Mouse (Mus musculus) CD4-positive, CD25-positive, alpha-beta regulatory T cell, adult 2 months (primary cell): Measurements from ENCODE around the gene Cox7b2.
A peak's percentile ranks its signal among the peaks of the same experiment; 100 is the strongest.
"Not testable (repeated sequence)": the region's sequence is repeated elsewhere in the genome, so short reads cannot be mapped to it uniquely, and the experiment has no call there.

Experiments
- DNase-seq: peaks from one replicate; pipeline ENCODE4 v3.0.0-alpha.2; 2012; ENCODE audit warnings: low read depth, low spot score

Gene Cox7b2

GRCm38 (mm10) chr5:71548079-71548478, at the start of gene Cox7b2:
Gene Cox7b2, minus strand, starts transcription at chr5:71548205.
- no peak for DNase-seq

DNA sequence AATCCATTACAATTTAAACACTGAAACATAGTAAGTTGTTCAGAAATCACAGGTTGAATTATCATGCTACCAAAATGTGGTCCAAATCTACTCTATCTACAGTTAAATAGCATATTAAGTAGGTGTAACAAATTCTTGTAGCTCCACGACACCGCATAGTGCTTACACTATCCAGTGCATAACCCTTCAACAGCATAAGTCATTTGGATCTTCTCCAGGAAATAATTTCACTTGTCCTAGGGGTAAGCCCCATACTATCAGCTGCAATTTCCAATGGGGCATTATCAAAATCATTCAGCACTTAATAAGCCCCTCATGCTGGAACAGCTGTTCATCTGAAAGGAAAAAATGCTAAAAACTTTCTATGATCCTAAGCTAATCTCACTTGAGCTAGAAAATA, 47.3 kb upstream of the Cox7b2 start:
- DNase-seq = no peak

DNA sequence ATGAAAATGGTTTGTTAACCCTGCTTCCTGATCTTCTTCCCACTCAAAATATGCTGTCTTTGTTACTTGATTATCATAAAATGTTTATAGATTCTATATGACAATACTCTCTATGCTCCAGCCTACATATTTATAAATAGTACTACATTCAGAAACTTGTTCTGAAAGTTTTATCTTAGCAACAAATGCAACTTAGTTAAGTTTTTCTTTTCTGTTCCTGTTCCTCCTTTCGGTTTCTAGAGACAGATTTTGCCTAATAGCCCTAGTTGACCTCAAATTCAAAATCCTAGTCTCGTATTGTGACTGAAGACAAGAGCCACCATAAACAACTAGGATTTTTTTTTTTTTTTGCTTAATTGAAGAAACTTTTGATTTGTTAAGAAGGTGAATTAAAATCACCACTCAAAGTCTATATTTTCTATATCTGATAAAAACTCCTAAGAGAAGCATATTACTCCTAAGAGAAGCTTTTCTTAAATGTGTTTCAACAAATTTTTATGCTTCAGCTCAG, 45.8 kb upstream of the Cox7b2 start:
- DNase-seq = no peak

- no peak for DNase-seq
These were observed 23.7 kb upstream of the Cox7b2 start for GRCm38 (mm10) chr5:71571646-71572237.

- DNase-seq = peak; percentile 1
These were observed 2.5 kb downstream of the Cox7b2 start for GRCm38 (mm10) chr5:71545554-71545953.

DNA sequence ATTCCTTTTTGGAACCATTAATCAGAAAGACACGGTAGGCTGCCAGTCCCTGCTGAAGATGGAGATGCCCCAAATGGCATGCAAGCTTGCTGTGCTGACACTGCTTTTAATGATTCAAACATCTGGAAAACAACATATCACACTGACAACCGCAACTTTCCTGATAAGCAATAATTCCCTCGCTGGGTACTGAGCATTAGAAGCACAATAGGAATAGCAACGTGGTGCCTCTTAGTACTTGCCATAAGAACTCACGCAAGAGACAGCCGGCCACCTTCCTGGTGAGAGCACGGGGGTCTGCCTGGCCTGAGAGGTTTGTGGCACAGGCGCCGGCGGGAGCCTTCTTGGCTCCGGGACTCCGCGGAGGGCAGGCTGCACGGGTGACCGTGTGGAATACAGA, 22.5 kb downstream of the Cox7b2 start:
- not testable (repeated sequence) for DNase-seq

DNA sequence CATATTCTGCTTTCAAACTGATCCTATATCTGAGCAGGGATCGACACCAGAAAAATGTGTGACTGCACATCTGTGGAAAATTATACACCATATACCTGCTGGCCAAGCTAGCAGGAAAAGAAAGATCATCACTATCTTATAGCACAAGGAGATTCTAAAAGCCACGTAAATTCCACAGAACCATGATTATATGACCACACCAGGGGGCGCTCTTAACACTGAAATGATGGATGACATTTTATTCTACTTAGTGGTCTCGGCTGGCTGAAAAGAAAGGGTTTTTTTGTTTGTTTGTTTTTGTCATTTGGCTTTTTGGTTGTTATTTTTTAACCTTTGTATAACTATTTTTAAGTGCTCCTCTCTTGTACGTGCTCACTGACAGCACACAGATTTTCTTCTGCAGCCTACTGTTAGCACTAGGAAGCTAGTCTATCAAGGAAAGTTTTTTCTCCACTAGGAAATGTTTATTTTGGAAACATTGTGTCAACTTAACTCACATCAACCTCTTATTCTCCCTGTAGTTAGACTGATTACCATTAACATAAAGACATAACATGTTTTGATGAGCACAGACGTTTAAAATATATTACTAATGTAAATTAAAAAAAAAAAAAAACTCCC, 45.8 kb downstream of the Cox7b2 start:
- DNase-seq = peak; percentile 51

DNA sequence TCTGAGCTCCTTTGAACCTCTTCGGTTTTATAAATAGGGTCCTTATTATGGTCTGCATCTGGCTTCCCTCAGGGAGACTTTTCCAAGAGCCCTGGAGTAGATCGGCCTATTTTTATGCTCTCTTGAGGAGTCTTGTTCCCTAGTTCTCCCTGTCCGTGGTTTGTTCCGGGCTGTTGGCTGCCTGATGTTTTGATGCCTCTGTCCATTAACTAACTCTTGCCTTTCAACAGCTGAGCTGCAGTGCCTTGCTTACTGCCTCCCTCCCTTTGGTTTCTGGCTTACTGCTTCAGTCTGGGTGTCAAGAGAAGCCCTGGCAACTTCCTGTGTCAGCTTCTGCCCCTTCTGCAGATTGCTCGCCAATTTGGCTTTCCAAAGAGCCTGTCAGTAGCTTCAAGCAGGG, 52.4 kb downstream of the Cox7b2 start:
- DNase-seq = no peak

GRCm38 (mm10) chr5:71456957-71457356, 91.0 kb downstream of the Cox7b2 start:
- no peak for DNase-seq

DNA sequence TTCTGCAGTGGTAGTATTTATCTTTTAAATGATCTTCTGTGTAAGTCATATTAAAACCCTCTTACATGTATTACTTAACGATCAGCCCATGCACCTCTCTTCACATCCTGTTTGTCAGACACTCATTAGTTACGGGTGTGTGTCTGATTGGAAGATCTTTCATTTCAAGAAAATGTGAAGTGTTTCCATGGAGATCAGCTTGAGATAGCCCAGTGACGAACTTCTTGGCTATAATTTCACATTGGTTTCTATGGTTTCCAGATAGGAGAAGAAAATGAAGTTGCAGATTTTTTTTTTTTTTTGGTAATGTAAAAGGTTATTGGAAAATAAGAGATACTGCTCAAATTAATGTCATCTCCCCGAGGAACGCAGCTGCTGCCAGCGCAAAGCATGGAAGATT, 107.8 kb downstream of the Cox7b2 start:
- no peak for DNase-seq
